Mouse (Mus musculus): ENCODE results near the gene Hes5.
A peak's percentile ranks its signal among the peaks of the same experiment; 100 is the strongest.

Gene Hes5

DNA sequence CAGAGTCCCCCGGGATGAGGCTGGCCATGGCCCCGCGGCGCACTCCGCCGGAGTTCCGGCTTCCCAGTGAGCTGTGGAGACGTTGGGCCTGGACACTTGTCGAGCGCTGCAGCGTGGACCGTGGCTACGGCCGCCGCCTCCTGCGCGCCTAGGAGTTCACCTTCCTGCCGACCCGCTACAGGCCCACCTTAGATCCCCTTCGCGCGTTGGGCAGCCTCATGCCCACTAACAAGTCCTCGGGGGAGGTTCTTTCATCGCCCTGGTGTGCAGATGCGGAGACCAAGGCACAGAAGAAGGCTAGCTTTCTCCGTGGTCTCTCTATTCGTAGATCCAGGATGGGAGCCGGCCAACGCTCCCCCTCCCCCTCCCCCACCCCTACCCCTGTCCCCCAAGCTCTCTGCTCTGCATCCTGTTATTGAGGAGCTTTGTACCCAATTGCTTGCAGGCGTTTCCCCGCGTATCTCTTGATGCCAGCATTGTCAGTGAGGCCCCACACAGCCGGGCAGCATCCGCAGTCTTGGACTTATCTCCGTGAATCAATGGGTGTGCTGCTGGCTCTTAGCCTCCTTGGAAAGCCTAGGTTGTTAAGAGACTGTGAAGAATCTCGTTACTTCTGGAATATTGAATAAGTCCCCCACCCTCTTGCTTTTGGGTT lies 4.0 kb downstream of the Hes5 start:
- DNase-seq (ENCODE audit: low spot score) = peak; percentile 49

DNA sequence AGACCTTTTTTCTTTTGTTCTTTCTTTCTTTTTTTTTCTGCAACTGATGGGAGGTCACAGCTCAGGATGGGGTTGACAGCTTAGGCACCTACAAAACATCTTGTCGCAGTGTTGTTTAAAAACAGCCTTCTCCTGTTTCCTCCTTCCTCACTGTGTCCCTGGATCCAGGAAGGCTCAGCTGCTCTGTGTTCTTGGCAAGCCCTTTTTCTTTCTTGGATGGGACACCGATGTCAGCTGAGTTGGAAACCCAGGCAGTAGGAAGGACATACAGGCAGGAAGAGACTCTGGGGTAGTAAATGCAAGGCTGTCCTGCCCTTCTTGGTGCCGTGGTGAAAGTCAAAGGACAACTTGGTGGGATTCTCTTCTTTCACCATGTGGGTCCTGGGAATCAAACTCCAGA lies 5.1 kb downstream of the Hes5 start:
- DNase-seq (ENCODE audit: low spot score) = no peak

DNA sequence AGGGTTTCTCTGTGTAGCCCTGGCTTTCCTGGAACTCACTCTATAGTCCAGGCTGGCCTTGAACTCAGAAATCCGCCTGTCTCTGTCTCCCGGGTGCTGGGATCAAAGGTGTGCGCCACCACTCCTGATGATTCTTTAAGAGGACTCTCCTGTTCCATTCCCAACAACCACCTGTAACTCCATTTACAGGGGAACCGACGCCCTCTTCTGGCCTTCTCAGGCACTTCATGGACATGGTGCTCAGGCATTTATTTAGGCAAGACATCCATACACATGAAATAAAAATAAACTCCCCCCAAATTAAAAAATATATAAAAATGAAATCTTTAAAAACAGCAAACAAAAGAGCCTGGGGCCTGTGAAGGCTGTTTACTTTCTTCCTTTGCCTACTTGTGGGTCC lies 6.5 kb downstream of the Hes5 start:
- peak; percentile 78 for DNase-seq (ENCODE audit: low spot score)

DNA sequence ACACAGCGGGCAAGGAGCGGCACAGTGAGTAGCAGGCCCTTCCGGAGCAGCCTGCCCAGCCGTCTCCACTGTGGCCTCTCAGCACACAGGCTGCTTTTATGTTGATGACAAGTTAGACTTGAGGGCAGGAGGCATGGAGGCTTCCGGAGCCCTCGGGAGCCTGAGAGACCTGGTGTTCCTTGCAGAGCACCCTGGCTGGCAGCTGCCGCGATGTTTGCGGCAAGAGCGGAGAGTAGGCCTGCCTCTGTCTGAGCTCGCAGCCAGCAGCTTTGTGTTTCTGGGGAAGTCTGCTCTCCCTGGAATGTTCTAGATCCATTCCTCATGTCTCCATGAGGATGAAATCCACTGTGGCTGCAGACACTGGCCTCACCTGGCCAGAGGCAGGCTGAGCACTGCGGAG lies 11.8 kb downstream of the Hes5 start:
- no peak for DNase-seq (ENCODE audit: low spot score)

DNA sequence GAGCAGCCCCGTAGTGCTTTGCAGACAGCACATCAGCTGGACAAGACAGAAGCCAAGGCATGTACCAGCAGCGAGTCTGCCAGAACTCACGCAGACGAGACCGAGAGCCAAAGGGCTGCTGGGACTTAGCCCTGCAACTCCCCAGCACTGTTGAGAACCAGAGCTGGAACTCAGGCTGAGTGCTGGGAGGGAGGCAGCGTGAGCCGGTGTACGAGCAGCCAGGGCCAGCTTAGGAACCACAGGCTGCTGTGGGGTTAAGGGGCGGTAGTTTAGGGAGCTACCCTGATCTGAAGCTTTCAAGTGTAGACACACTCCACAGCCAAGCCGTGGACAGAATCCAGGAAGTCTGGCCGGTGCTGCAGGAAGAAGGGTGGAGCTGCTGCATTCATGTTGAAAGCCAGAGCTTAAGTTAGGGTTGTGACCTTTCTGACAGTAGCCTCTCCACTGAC lies 13.5 kb downstream of the Hes5 start:
- no peak for DNase-seq (ENCODE audit: low spot score)

DNA sequence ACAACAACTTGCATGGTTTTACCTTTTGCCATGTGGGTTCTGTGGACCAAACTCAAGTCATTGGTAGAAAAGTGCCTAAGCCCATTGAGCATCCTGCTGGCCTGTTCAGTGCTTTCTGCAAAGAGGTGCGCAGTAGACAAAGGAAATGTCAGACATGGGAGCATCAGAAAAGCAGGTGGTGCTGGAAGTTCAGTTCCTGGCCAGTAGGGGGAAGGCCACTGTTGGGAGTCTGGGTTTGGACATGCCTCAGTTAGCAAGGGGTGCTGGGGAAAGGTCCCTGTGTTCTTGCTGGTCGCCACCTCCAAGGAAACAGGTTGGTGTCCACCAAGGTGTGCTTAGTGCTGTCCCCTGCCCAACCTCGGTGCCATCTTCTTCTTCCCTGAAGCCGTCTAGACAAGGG lies 19.4 kb downstream of the Hes5 start:
- DNase-seq (ENCODE audit: low spot score) = no peak

DNA sequence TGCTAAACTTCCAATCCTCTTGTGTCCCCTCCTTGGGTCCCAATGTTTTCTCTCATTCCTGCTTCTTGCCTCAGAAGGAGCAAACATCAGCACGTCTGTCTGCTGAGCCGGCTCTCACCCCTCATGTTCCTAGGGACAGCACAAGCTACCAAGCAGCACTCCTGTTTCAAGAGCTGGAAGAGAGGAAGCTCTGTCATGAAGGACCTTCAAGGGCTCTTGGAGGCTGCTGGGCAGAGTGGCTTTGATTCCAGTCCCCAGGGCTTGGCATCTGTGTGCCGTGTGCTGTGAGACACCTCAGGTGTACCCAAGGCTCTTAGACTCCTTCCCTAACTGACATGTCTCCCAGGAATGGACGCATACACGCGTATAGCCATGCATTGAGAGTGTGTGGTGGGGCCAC lies 20.4 kb downstream of the Hes5 start:
- no peak for DNase-seq (ENCODE audit: low spot score)

DNA sequence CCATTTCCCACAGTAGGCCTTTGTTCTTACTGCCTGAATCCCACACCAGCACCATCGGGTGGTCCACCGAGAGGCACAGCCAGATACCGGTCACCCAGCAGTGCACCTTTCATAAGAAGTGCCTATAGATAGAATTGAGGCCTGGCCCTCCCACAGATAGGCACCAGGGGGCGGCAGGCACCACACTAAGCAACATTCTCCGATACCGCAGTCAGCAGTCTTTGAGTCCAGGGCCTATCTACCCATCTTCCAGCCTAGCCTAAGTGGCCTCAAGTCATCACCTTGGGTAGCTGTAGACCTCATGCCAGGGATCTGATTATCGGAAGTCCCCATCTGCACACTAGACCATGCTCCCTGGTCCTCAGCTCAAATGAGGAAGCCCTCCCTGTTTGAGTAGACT lies 20.8 kb downstream of the Hes5 start:
- DNase-seq (ENCODE audit: low spot score) = peak; percentile 80

DNA sequence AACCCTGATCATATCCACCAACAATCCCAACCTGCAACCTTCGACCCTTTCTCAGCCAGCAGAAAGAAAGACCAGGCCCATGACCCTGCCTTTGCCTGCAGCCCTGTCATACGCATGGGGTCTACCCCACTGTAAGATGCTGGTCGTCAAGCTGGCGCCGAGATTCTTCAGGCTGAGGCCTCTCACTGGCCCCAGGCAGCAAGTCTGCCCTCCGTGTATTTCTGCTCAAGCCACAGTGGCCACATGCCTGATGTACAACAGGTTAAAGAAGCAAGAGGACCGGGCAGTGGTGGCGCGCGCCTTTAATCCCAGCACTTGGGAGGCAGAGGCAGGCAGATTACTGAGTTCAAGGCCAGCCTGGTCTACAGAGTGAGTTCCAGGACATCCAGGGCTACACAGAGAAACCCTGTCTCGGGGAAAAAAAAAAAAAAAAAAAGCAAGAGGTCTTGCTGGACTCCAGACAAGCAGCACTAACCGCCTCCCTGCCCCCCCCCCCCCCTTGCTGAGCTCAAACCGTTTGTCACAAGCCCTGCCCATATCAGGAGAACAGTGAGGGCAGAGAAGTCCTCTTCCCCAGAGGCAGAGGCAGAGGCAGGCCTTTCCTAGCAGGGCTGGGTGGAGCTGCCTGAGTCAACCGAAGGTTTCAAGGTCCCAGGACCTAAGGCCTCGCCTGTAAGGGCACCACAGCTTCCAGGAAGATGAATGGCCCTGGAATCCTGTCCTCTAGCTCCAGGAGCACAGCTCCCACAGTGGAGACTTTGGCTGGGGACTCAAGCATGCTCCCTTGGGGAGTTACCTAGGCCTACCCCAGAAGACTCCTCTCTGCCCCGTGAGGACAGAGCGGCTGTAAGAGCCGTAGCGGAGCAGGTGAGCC lies 21.8 kb downstream of the Hes5 start:
- DNase-seq (ENCODE audit: low spot score) = no peak

DNA sequence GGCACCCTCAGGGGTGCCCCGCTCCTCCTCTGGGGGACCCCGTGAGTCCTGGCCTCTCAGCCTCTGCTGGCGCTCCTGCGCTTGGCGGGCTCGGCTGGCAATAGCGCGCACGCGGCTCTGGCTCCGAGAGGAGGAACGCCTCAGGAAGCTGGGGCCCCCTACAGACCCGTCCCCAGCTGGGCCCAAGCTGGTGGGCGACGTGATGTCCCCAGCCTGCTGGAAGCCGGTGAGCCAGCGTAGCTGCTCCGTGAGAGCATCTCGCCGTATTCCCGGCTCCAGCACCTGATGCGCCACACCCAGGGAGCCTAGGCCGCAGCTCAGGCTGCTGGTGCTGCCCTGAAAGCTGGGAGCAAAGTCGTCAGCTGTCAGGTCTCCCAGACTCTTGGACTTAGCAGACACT lies 23.0 kb downstream of the Hes5 start:
- no peak for DNase-seq (ENCODE audit: low spot score)

DNA sequence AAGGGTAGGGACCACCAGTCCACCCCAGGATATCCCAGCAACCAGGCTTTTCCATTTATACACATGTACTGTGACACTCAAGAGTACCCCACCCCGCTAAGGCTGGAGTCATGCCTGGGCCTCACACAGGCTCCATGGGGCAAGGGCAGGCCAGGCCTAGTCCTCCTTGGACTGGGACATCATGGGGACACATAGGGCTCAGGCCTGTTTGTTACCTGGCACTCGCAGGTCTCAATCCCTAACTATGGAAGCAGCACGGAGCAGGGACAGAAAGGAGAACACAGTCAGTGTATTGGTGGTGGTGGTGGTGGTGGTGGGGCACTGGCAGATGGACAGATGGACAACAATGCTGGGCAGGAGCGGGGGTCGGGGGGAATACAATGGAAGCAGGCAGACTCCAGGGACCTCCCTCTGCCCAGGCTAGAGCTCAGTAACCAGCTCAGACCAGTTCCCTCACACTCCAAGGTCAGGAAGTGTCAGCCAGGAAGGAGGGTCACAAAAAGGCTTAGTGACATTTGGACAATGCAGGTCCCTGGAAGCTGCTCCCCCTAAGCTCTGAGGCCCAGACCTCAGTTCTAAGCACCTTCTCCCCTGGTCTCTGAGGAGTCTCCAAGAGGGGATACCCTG lies 24.5 kb downstream of the Hes5 start:
- peak; percentile 51 for DNase-seq (ENCODE audit: low spot score)

DNA sequence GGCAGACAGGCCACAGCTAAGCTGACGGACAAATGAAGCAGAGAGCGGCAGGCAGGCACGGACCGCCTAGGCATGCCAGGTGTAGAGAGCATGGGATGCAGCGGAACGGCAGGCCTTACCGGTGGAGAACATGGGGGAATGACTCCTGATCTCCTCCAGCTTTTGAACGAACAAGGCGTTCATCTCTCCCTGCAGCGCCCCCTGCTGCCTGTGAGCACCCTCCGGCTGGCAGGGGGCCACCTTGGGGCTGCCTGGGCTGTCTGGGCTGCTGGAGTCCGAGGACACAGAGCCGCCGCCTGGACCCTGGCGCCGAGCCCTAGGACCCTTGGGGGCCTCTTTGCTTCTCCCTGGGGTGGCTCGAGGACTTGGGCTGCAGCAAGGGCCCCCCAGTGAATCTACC lies 25.4 kb downstream of the Hes5 start:
- DNase-seq (ENCODE audit: low spot score) = peak; percentile 82

DNA sequence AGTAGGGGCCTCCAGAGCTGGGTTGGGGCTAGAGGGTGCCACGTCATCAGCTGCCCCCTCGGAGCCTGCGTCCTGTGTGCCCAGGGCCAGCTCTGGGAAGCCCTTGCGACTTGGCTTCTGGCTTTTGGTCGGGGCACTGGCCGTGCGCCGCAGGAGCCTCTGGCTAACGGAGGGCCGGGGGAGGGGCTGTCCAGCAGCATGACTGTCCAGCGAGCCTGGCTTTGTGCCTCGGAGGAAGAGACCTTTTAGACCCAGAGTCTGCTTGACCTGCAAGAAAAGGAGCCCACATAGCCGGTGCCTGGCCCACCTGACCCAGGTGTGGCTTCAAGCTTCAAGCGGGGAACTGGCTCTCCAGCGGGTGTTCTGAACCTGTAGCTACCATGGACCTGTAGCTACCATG lies 26.0 kb downstream of the Hes5 start:
- DNase-seq (ENCODE audit: low spot score) = no peak

DNA sequence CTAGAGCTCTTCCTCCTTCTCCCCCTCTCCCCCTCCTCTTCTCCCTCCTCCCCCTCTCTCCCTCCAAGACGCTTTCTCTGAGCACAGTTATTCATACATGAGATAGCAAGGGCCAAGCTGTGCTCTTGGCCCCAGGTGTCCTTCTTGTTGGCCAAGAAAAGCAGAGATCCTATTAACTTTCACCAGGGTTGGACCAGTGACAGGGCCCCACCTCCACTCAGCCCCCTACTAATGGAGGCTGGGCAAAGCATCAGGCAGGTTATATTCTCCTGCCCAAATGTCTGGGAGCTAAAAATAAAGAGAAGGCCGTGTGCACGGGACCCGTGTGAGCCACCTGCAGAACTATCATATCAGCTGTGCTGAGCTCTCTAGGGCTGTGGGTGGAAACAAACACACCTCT lies 34.2 kb downstream of the Hes5 start:
- DNase-seq (ENCODE audit: low spot score) = no peak

DNA sequence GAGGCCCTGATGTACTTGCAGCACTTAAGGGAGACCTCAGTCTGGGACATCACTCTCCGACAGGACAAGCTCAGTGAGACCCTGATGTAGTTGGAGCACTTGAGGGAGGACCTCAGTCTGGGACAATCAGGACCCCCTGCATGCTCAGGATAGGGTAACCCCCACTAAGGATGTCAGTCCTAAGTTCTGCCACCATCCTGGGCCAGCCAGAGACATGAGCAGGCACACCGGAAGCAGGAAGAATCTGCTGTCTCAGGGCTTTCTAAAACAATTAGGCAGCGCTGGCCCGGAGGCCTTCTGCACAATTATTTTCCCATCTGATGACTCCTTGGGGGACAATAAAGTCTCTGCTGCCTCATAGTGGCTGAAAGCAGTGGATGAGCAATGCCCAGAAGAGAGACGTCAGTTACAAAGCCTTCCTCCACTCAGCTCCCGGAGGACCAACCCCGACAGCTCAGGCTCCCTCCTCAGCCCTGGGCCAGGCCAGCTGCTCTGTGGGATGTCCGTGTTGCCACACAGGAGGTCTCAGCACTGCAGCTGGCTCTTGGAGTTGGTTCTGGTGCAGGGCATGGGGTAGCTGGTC lies 35.9 kb downstream of the Hes5 start:
- DNase-seq (ENCODE audit: low spot score) = peak; percentile 51

DNA sequence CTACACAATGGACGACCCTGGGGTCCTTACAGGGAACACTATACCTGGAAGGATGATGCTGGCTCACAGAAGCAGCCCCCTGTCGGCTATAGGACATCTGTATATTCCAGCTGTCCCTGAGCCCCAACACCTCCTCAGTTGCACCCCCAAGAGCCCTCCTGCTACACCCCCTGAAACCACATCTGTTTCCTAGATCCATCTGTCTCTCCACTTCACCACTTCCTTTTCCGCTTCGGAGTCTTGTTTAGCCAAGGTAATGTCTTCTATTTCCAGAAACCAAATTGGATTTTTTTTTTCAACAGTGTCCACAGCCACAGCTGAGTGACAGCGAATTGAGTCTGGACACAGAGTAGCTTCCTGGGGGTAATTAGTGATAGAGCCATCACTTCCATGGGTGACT lies 38.7 kb downstream of the Hes5 start:
- no peak for DNase-seq (ENCODE audit: low spot score)

DNA sequence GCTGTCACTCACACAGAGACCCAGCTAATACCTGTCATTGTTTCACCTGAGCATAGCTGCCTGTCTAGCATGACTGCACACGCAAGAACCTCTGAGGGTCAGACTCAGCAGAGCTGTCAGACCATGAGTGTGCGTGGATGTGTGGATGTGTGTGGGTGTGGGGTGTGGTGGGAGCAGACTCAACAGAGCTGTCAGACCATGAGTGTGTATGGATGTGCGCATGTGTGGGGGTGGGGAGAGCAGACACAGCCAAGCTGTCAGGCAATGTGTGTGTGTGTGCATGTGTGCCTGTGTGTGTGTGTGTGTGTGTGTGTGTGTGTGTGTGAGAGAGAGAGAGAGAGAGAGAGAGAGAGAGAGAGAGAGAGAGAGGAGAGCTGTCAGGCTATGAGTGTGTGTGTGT lies 44.6 kb downstream of the Hes5 start:
- no peak for DNase-seq (ENCODE audit: low spot score)

DNA sequence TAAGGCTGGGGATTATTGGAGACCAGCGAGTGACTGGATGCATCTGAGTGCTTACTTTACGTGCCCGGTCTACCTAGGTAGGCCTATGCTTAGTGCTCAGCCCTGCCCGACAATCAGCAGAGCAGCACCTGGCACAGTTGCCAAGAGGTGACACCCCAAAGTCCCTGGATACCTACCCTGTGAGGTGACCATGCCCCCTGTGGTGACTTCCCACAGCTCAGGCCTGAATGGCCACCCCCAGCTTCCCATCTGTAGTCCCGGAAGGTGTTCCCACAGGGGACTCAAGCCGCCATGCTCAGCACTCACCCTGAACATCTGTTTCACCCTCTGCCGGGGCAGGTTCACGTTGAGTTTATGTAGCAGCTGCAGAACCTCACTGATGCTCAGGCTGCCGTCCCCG lies 45.6 kb downstream of the Hes5 start:
- no peak for DNase-seq (ENCODE audit: low spot score)

DNA sequence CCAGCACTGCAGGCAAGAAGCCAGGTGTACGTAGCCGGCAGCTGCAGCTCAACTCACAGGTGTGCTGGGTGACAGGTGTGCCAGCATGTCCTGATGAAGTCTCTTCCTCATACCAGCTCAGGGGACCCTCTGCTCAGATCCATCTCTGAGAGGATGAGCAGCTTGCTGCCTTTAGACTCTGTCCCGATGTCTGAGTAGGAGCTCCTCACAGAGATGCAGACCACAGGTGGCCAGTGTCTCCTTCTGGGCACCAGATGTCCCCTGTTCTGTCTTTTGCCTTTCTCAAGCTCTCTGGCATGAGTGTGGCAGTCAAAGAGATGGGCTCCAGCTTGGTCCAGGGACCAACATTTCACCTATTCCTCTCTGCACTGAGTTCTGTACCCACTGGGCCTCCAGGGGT lies 46.9 kb downstream of the Hes5 start:
- DNase-seq (ENCODE audit: low spot score) = no peak

DNA sequence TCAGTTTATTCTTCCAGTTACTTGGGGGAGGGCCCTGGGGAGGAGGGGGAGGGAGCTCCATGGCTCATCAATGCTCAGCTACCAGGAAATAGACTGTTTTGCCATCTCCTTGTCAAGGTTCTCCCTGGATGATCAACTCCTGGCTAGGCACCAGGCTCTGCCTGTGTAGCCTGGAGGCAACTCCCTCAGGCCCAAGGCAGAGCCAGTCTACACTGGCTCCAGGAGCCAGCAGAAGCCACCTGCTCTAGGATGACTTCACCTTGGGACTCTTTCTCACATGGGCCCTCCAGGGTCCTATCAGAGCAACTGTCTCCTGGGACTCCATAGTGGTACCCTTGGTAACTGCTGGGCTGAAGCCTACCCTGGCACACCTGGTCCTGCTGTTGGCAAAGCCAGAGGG lies 47.4 kb downstream of the Hes5 start:
- DNase-seq (ENCODE audit: low spot score) = no peak

DNA sequence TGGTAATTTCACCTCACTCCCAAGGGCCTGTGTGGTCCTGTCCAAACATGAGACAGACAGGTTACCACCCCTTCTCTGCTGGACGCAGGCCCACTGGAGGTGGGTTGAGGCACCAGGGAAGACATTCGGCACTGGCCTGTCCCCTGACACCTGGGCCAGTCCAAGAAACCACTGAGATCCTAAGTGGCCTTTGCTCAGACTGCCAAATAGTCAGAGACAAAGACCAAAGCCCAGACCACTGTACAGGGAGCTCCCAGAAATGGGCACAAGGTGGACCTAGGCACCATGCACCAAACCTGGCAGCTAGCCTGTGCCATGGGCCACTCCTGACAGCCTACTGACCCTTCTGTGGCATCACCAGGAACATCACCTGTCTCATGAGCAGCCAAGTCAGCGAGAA lies 48.5 kb downstream of the Hes5 start:
- DNase-seq (ENCODE audit: low spot score) = no peak

DNA sequence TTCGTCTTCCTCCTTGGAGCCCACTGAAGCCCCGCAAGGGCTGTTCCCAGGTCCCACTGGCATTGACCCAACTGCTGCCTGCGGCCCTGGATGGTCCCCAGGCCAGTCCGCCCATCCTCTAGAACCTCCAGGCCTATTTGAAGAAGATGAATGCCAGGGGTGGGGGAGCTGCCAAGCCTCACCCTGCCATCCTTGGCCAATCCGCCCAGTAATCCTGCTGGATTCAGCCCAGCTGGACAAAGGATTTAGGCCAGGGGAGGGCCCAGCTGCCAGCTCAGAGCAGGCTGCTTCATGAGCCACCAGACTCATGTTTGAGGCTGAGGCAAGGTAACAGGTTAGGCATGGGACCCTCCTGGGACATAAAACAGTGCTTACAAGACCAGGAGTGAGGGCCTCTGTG lies 50.1 kb downstream of the Hes5 start:
- DNase-seq (ENCODE audit: low spot score) = no peak
